Comparison of ENCODE assay signal across 14 mouse cellular contexts in the genomic region with DNA sequence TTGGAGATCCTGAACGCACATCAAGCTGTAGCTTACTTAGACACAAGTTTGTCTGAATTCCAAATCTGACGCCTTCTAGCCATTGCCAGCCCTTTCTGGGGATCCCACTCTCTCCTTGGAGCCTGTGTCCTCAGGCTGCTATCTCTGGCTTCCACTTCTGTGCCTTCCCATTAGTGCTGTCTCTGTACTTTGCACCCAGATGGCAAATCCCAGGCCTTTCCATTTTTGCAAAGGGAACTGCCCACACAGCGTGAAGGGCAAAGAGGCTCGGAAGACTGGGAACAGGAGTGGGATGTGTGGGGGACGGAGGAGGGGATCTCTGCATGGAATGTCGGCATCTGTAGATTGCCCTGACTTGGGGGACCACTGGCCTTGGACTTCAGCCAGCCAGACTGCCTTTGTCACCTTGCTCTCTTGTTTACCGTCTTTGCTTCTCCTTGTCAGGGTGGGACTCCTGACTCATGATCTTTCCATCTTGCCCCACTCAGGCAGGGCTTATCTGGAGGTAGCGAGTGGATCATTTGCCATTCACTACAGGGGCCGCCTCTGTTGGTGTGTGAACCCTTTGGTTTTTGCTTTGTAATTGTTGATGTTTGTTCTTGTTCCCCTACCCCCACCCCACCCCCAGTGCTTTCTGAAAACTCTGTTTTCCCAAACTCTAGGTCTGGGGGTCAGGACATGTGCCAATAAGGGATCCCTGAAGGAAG. TPM values are rescaled to one million over a fixed set of nuclear protein-coding genes. Genes with fewer than 3 reads are reported as not detected.
DNase-seq lines count a peak whose midpoint lies in the region; ATAC-seq and TF ChIP-seq lines count a peak whose summit lies in the region.
"Had no signal": no experiment of that assay in that cellular context is flagged by ENCODE, and none has a peak within 500 bp of the region (broad histone marks: within the 10 kb centered on the region; RNA-seq: fewer than 3 reads in every experiment).

No protein-coding gene starts in this region.

- H3K4me1 ChIP-seq in G1E (ENCODE audit: insufficient read depth, low read depth, low read length): peaks cover 46% of the 10 kb centered on the region
- H3K4me1 ChIP-seq in liver, embryonic 11.5 days (replicated peaks; ENCODE audit: control insufficient read depth, insufficient read depth, low read length): peaks cover 21% of the 10 kb centered on the region
- H3K4me1 ChIP-seq: midbrain, embryonic 15.5 days had no signal

- peak overlapping the region; percentile 11; the same call in 1 of the 2 replicates for H3K4me3 ChIP-seq in G1E (ENCODE audit: low read depth, low read length)
- no peak overlapping the region for H3K4me3 ChIP-seq in liver, embryonic 11.5 days (ENCODE audit: low read depth, low read length)
- H3K4me3 ChIP-seq: hindbrain, embryonic 12.5 days; lung, embryonic 15.5 days; midbrain, embryonic 15.5 days had no signal

- 61% methylated on average over 9 of the region's 9 CpGs for WGBS in liver, embryonic 11.5 days

- peak overlapping the region; percentile 59 for H3K27ac ChIP-seq in liver, embryonic 11.5 days (ENCODE audit: low read depth, low read length)
- H3K27ac ChIP-seq: hindbrain, embryonic 12.5 days; lung, embryonic 15.5 days; midbrain, embryonic 15.5 days had no signal

- TF ChIP-seq CTCF in G1E (IDR thresholded peaks at IDR 0.05; ENCODE audit: low read depth, low read length): no peak

- intact Hi-C loops in left cerebral cortex, postnatal 4 days (cut with DNase I): no loop called here

- peak overlapping the region; percentile 28; the same call in 1 of the 2 replicates for H3K4me2 ChIP-seq in liver, embryonic 11.5 days
- H3K4me2 ChIP-seq: hindbrain, embryonic 12.5 days; lung, embryonic 15.5 days; midbrain, embryonic 15.5 days had no signal

- H3K9ac ChIP-seq in liver, embryonic 11.5 days (ENCODE audit: low read depth, low read length): peak overlapping the region; percentile 21; the same call in 1 of the 2 replicates
- H3K9ac ChIP-seq: hindbrain, embryonic 12.5 days; lung, embryonic 15.5 days; midbrain, embryonic 15.5 days had no signal

- no peaks in the 10 kb centered on the region for H3K27me3 ChIP-seq in G1E (ENCODE audit: insufficient read depth, low read length)
- H3K27me3 ChIP-seq in liver, embryonic 11.5 days (replicated peaks; ENCODE audit: control insufficient read depth, insufficient read depth, low read length): no peaks in the 10 kb centered on the region
- H3K27me3 ChIP-seq: hindbrain, embryonic 12.5 days; lung, embryonic 15.5 days; midbrain, embryonic 15.5 days; Patski had no signal

- H3K36me3 ChIP-seq in G1E (replicated peaks): no peaks in the 10 kb centered on the region
- H3K36me3 ChIP-seq in liver, embryonic 11.5 days (ENCODE audit: control insufficient read depth, insufficient read depth, low read length): no peaks in the 10 kb centered on the region
- H3K36me3 ChIP-seq: hindbrain, embryonic 12.5 days; lung, embryonic 15.5 days; midbrain, embryonic 15.5 days had no signal

- H3K9me3 ChIP-seq in G1E (replicated peaks): no peaks in the 10 kb centered on the region
- no peaks in the 10 kb centered on the region for H3K9me3 ChIP-seq in liver, embryonic 11.5 days (ENCODE audit: control insufficient read depth, low read length)
- H3K9me3 ChIP-seq: hindbrain, embryonic 12.5 days; lung, embryonic 15.5 days; midbrain, embryonic 15.5 days had no signal

- no peak for ATAC-seq in G1E (ENCODE audit: extremely low read depth, insufficient number of reproducible peaks, low FRiP score, poor library complexity, severe bottlenecking)
- peak; percentile 81 for ATAC-seq in liver, embryonic 11.5 days (replicated peaks; ENCODE audit: low FRiP score)
- ATAC-seq: midbrain, embryonic 15.5 days; Patski had no signal

- peak; percentile 49 to 59 for DNase-seq in frontal cortex, adult 2 months (ENCODE audit: extremely low spot score in 1 of 2, low spot score in 1 of 2)
- DNase-seq in frontal cortex, postnatal 14 days (ENCODE audit: low spot score in 2 of 2): no peak
- peak; percentile 47 to 72 for DNase-seq in left cerebral cortex, adult 18-20 months (ENCODE audit: low spot score in 2 of 2)
- DNase-seq in left cerebral cortex, postnatal 4 days: no peak
- DNase-seq in G1E (ENCODE audit: low spot score): no peak
- no peak for DNase-seq in liver, embryonic 11.5 days (ENCODE audit: low spot score)
- DNase-seq in adrenal gland, adult 18-20 months (ENCODE audit: low spot score in 2 of 2): no peak
- no peak for DNase-seq in spleen, postnatal 14 days (ENCODE audit: low spot score in 2 of 2)
- DNase-seq: cerebellum, postnatal 14 days; gastrocnemius, postnatal 14 days had no signal

RNA-seq across cellular contexts. Expression of a gene that starts 42.3 kb away (rescaled TPM):
- polyA plus RNA-seq in frontal cortex, adult 2 months (2012; rRNA removed): 159 and 177 TPM in 2 replicates
- total RNA-seq in left cerebral cortex, adult 18-20 months (2021): 100 to 1,000 TPM; 174 to 176 TPM
- total RNA-seq in left cerebral cortex, postnatal 4 days (2021): 100 to 1,000 TPM; 109 to 111 TPM
- total RNA-seq in G1E (2014; fragmentation: Nextera tagmentation) (38.5 and 47.7 TPM in 2 replicates), G1E (2017) (71.8 and 88.4 TPM in 2 replicates)
- polyA plus RNA-seq in G1E (2012): 27.8 and 31.6 TPM in 2 replicates
- 69.5 and 71.8 TPM in 2 replicates for polyA plus RNA-seq in liver, embryonic 11.5 days (2014; fragmentation: Nextera tagmentation; extraction: Ambion mirVana)
- 10 to 100 TPM; 14.1 to 19.4 TPM for total RNA-seq in adrenal gland, adult 18-20 months (2021)

RNA-seq across cellular contexts. Expression of a gene that starts 56.1 kb away (rescaled TPM):
- polyA plus RNA-seq in frontal cortex, adult 2 months (2012; rRNA removed): 0.26 and 0.34 TPM in 2 replicates
- total RNA-seq in left cerebral cortex, adult 18-20 months (2021): under 1 TPM; 0.30 to 0.37 TPM
- 1 to 10 TPM; 5.9 to 7.0 TPM for total RNA-seq in left cerebral cortex, postnatal 4 days (2021)
- total RNA-seq in G1E (2014; fragmentation: Nextera tagmentation): 166 and 180 TPM in 2 replicates
- total RNA-seq in G1E (2017): 50.8 and 60.2 TPM in 2 replicates
- 36.5 and 40.5 TPM in 2 replicates for polyA plus RNA-seq in G1E (2012)
- 55.1 and 63.7 TPM in 2 replicates for polyA plus RNA-seq in liver, embryonic 11.5 days (2014; fragmentation: Nextera tagmentation; extraction: Ambion mirVana)
- total RNA-seq in adrenal gland, adult 18-20 months (2021): under 1 TPM; 0.64 to 0.99 TPM

Comparison
In these comparisons a context has a peak if more than half of its experiments do, and no peak if none do; other contexts are left out.
1. DNase-seq: peak in frontal cortex, adult 2 months (2 of 2) and left cerebral cortex, adult 18-20 months (2 of 2); none in frontal cortex, postnatal 14 days (0 of 2), left cerebral cortex, postnatal 4 days (single experiment), G1E (single experiment), liver, embryonic 11.5 days (single experiment), adrenal gland, adult 18-20 months (0 of 2) and spleen, postnatal 14 days (0 of 2).
2. RNA of a gene that starts 56.1 kb away (total RNA-seq): 50.8 to 180 TPM in G1E; 5.9 to 7.0 TPM in left cerebral cortex, postnatal 4 days, 0.64 to 0.99 TPM in adrenal gland, adult 18-20 months and 0.30 to 0.37 TPM in left cerebral cortex, adult 18-20 months; every median in the first group is over 4 times any median in the second.